Mouse (Mus musculus) adrenal gland, postnatal 10 days (tissue): ENCODE results near the gene Agmo. TPM values are rescaled to one million over a fixed set of nuclear protein-coding genes. Genes with fewer than 3 reads are reported as not detected.

ENCODE experiments used
- DNase-seq: peaks from one replicate; pipeline ENCODE4 v3.0.0; 2021; ENCODE audit warnings: mixed read lengths
- total RNA-seq, 2 experiments: library from RNA; stranded (reverse); gene quantifications; 2 replicates each; pipeline ENCODE4 v1.2.3; 2021

Agmo gene
- total RNA-seq, 2 experiments from 2014 or later, result 15.7 to 22.1 TPM

DNA sequence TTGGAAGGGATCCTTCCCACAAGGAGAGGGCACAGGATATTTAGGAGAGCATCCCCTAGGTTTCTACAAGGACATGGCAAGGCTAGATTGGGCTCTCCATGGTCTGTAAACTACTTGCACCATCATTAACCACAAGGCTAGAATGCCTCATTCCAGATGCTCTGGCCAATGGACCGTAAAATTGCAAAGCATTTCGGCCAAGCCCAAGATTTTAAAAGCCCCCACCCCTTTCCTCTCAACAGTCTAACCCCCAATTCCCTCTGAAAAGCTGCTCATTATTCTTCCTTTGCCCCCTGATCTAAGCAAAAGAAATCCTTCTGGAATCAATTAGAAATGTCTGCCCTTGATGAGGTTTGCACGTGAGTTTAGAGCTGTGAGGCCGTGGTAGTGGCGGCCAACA is 185.3 kb downstream of the Agmo start:
- no peak for DNase-seq

DNA sequence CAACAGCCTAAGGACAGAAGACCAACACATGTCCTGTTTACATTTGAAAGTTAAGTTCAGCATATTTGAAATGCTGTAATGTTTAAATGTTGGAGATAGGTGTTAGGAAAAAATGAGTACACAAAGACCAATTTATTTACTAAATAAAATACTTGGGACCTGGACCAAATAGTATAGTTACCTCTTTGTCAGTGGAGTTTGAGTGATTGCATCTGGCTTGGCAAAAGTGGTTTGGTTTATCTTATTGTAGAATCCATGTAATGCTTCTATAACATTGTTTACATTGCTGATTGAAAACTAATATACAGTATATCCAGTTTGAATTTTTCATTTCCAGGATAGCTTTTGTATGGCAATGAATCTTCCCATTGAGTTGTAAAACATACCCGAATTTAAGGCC is 193.0 kb downstream of the Agmo start:
- DNase-seq, result no peak

DNA sequence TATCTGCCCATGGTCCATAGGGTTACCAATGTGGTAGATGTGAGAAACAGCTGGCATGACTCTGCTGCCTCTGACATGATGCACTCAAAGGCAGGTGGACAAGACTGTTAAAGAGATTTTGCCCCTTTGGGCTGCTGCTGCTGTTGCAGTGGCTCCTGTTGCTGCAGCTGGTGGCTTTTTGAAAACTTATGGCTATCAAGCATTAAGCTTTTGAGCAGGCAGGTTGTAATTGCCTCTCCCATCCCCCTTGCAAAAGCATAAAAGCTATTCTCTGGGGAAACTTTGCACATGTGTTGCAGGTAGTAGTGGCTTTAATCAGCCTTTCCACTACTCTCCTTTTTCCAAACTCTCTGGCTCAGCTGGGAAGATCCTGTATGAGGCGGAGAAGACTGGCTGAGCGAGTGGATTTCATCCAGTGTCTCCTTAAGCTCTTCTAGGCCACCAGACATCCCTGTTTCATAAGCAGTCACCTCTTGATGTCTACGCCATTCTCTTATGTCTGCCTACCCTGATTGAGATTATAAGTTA is 201.1 kb downstream of the Agmo start:
- no peak for DNase-seq

DNA sequence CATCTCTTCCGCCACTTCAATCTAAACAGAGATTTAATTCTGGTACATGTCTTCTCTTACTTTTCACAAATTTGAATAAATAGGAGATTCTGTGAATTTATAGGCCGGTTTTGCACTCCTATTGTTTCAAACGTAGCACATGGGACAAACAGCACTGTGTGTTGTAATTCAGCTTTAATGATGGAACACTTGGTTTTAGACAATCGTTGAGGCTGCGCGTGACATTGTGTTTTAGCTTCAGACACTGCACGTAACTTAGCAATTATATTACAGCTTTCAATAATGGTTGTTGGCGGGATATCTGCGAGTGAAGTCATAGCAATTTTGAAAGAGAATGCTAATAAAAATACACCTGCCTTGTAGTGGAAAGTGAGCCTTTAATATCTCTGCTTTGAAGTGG is 203.8 kb downstream of the Agmo start:
- no peak for DNase-seq

DNA sequence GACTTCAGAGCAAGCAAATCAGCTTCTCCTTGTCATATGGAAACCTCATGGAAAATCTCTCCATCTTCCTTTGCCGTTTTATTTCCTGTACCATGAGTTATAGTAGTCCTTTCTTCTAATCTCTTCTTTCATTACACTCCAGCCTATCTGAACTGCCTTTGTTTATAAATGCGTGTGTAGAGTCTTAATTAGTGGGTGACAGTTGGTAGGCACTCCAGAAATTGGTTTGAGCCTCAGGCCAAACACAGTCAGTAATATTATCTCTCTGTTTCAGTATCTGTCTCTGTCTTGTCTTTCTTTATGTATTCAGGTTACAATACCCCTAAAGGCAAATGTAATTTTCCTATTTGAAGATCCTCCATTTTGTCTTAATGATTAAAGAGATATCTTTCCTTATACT is 208.2 kb downstream of the Agmo start:
- no peak for DNase-seq

DNA sequence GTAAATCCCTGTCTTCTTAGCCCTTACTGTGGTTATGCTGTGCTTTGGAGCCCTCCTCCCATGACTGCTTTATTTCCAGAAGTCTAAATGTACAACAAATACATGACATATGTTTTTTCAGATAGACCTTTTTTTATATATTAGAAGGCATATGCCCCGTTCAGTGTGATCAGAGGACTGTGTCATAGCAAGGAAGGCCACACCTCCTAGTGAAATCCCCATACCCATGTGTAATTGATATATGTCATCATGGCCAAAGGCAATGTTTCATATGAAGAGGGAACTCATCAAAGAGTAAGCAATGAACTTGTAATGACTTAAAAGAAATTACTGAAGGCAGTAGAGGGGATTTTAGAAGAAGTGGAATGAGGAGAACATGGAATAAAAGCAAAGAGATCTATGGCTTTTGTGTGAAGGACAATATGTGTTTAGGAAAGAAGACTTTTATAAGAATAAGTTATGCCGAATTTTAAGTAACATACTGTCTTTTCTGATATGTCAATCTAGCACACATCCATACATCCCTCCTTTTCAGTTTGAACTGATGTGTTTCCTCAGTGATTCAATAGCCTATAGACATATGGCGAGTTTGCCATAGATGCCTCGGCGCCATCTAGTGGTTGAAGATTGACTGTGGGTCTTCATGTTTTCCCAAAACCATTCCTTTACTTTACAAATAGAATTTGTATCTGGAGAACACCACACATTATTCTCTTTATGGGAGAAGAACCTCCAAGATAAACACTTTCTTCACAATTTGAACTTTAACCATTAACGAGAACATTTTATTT is 209.1 kb downstream of the Agmo start:
- DNase-seq, result peak; percentile 69

DNA sequence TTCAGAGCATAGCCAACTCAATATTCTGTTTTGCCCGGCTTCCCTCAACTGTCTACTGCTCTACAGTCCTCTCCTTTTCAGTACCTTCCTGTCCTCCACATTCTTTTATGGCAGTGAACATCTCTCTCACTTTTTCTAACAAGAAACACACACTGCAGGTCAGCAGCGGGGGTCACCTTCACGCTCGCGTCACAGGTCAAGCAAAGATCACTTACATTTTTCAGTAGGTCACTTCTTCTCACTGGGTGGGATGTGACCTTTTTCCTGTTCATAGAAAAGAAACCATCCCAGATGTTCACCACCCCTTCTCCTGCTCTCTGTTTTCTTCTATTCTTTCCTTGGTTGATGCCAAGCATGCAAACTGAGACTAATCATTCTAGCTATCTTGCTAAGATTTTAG is 230.2 kb downstream of the Agmo start:
- no peak for DNase-seq

DNA sequence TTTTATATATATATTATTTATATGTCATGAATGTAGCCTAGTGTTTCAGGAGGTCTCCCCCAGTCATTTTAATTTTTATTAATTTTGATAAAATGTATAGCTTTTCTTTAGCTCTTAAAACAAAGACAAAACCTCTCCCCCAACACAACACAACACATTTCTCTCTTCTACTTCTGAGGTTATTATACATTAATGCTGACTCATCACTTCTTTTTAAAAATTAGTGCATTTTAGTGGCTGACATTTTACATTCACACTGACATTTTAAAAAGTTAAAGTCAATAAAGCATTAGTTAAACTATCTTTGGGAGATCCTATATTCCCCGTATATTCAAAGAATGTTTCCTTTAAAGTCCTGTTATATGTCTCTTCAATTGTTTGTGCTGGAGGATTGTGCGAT is 235.4 kb downstream of the Agmo start:
- no peak for DNase-seq

DNA sequence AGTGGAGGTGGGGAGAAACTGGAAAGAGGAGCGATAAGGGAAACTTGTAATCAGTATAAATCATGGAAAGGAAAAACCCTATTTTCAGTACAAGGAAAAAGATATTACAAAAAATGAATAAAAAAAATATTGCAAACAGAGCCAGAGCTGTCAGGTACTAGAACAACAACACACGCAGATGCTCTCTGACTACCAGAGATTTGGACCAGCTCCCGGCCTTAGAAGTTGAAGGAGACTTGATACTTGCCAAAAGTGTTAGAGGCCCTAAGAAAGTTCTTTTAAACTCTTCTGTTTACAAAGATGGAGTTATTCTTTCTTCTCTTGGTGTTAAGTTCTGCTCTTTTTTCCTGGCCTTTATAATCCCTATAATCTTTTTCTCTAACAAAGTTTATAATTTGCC is 246.6 kb downstream of the Agmo start:
- DNase-seq, result no peak

DNA sequence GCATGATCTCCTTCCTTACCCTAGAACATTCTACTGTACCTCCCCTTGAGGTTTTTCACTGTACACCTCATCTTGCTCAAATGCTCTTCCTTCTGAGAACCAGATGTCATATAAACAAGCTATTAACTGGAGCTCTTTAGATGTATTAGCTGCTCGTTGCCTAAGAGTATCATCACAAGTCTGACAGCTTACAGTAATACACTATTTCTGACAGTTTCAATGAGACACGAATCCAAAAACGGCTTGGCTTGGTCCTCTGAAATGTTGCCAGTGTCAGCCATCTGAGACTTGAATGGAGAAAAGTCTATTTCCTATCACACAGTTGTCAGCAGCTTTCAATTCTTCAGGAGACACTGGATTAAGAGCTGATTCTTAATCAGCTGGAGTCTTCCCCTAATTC is 257.4 kb downstream of the Agmo start:
- DNase-seq, result peak; percentile 6

DNA sequence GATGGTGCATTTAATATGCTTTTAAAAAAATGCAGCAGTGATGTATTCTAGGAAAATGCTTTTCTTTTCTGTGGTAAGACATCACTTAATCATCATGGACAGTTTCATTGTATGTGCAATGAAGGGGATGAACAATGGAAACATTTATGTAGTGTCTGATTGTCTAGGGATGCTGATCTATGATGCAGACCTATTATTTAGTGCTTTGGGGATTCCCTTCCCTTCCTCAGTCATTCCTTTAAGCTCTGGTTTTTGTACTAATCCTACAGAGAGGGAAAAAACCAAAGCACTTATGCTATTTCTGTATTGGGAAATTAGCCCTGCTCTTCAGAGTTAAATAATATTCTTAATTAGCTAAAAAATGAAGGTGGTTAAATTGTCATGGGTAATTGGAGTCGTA is 266.0 kb downstream of the Agmo start:
- no peak for DNase-seq

DNA sequence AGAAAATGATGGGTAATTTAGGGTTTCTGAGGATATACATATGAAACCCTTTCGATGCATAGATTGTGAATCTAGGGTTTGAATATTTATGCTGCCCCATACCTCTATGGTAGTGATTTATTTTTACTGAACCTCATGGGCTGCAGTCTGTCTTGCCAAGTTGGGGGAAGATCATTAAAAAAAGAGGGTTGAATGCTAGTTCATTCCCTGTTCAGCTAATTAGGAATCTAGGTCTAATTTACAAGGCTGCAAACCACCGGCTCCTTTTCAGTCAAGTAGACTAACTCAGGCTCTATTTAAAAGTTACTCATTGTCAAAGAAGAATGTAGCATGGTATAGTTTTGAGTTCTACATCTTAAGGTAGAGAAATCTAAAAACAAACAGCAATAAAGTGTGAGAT is 266.4 kb downstream of the Agmo start:
- no peak for DNase-seq

DNA sequence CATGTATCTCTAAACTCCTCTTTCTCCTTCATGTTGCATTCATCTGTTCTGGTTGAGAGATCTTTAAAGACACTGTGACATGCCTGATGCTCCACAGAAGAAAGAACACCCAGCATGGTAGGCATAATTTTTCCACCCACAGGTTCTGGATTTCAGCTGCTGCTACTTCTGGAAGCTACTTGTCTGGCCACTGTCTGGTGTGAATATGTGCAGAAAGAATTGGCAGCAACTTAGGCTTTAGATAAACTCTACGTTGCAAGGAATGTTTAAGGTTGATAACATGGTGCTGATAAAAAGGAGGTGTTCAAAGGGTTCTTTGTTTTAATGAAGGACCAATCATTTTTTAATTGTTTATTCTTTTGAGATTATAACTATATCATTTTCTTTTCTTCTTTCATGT is 280.3 kb downstream of the Agmo start:
- DNase-seq, result no peak

DNA sequence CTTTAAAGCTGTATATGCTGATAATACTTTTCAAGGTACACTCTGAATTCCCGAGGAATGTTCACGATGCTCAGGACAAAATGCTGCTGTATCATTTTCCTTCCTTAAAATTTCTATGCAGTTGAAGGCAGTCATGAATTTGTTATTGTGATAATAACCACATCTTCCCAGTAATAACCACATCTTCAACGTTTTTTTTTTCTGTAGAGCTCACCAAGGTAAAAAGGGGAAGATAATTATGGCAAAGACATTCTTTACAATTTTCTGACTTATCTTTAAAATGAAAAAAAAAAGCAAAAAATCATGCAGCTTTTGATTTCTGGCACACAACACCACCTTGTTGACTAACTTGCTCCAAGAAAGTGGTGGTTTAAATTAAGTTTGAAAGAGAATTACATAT is 283.2 kb downstream of the Agmo start:
- no peak for DNase-seq

DNA sequence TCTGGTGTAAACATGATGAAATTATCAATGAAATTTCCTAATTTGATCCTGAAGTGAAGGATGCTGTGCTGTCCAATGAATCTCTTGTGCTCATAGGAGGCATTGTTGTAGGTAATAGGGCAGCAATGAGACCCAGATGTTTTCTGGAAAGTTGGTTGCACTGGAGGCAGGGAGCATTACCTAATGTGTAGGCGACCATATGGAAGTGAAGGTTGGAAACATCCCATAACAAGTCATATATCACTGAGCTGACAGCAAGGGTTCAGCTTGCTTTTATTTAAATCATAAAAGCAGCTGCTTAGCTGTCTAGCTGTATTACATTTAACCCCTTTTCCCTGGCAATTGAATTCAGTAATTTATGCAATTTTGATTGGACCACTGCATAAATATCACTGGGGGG is 299.6 kb downstream of the Agmo start:
- no peak for DNase-seq

DNA sequence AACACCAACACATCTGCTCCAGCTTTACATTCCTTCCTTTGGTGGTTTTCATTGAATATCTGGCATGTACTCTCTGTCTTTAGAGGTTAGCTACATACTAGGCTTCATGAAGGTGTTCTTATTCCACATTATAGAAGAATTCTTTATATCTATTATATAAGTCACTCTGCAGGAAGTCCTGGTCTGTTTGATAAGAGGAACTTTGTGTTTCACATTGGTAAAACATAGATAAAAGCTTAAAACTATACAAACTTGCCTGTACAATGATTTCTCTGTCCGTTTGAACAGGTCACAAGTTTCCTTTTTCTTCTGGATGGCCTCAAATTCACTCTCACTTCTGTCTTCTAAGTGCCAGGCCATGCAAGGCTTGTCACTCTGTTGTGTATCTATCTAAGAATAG is 316.8 kb downstream of the Agmo start:
- no peak for DNase-seq

DNA sequence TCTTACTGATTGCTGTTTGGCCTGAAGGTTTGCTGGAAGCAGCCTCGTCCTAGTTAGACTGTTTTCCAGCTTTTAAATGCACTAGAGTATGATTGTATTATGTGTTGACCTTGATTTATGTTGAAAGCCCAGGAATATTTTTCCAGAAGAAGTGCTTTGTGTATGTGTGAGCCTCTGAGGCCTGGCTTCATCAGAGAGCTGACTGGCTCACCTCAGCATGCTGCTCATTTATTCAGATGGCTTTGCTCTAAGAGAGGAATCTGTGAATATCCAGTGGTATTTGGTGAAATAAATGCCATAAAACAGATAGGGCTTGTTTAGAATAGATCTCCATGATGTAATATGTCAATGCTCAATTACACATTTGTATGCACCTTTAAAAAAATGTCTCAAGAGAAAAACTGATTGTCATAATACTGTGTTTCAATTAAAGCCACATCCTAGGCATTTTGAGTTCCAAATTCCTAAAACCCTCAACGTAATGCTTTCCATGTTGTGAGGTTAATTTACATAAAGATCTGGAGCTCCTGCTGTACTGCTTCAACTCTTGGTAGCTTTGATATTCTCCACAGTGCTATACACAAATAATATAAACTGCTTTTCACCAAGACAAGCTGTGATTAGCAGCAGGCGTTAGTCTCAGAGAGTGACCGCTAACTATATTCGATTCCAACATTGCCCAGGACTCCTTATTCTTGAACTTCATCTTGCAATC is 324.6 kb downstream of the Agmo start:
- no peak for DNase-seq

DNA sequence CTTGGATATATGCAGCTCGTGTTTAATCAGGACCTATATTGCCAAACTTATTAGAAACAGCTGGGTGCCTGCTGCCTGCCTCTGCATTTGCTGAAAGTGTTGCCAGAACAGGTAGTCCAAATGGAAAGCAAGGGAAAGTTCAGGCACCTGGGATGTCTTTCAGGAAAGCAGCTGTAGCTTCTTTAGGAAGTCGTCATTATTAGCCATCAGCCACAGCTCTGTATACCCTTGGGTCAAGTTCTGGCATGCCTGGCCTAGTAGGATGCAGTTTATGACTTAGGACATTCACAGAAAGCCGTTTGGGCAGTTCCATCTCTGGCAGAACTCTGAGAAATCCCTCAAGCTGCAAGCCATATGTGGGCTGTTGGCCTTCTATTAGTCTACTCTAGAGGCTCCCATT is 330.5 kb downstream of the Agmo start:
- DNase-seq, result no peak

DNA sequence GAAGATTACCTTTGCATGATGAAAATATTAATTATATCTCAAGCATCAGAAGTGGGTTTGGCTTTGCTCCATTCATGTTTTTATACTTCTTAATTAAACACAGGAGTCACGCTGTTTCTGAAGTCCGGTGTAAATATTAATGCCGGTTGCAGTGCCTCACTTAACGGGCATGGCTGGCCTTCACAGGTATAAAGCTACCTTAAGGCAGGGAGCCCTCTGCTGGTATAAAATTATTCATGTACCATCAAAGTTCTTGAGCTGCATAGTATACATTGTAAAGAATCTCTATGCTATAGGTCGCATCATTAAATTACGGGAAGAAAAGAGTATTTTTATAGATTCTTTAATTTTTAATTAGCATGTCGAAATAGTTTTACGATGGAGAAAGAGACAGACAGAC is 341.3 kb downstream of the Agmo start:
- no peak for DNase-seq

DNA sequence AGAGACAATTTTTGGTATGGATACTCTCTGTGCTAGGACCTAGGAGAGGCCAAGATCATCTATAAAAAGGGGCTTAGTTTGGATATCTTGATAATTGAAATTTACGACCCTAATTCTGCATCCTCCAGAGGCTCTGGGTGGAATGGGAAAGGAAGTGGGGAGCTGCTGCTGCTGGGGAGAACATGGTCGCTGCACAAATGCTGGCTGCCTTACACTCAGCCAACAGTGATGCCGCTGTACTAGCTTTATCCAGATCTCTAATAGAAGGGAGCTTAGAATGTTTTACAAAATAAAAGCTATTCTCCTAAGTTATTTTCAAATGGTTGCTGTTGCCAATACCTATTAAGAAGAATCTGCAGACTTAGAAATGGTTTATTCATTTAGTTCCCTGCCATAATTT is 351.4 kb downstream of the Agmo start:
- DNase-seq, result no peak

DNA sequence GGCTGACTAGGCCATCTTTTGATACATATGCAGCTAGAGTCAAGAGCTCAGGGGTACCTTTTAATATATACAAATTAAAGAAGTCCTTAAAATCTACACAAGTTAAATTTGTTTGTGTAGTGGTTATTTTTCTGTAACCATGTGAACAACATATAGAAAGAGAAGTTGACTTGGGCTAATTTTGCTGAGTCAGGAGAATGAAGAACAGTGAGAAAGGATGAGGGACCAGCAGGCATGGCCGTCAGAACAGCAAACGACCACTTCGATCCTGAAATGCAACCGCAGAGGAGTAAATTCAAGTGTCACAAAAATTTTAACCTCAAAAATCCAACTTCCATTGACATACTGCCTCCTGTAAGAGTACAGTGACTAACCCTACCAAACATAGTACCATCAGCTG is 371.4 kb downstream of the Agmo start:
- DNase-seq, result no peak

DNA sequence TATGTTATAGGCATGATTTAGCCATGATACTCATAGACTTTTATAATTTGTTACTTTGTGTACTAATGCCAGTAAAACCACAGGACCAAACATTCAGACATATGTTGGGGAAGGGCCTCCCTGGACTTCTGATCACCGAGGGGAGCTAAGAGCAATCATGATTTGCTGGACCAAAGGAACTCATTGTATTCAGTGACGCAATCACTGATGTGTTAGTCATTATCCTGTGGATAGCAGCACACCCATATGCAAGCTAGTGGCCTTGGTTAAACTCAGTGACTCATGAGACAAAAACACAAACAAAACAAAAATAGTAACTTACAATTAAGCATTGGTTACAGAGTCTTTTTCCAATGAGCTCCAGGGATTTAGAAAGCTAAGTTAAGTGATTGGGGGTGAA is 373.3 kb downstream of the Agmo start:
- DNase-seq, result no peak

DNA sequence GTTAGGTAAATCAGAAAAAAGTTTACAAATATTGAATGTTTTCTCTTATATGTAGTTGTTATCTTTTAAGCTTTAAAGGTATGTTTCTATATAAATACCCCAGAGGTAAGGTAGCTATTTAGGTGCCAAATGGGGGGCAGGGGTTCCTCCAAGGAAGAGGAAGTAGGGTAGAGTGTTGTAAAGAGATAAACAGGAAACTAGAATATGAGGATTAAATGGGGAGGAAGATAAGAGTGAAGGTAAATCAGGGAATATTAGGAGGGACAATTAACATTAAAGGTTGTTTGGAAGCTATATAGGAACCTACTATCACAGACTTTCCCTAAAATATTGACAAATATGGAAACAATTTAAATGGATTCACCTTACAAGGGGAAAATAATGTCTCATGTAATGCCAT is 382.6 kb downstream of the Agmo start:
- no peak for DNase-seq
